Mouse (Mus musculus): ENCODE results near the gene Cobll1.

The Cobll1 gene

DNA sequence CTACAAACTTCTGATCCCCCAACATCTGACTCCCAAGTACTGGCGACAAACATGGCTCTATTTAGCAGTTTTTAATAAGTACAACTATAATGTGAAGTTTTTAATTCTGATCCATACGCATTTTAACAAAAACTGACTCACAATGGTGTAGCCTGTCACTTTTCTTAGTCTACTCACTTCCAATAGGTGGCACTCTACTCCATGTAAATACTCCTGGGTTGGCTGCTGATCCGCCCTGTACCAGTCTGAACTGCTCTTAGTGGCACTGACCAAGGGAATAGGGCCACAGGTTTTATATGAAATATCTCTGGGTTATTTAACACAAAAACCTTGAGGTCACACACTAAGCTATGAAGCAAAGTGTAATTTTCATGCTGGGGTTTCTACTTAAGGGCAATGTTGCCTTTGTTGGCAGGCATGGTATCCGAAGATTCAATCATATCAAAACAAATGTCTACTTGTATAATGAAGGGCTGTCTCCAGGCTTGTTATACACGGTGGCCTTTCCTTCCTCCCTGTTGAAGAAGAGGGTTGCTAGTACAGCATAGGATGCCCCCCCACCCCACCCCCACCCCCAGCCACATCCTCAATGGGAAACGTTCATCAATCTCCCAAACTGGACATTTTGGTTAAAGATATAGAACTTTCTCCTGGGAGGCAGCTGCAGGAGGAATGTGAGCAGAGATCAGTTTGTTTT is 93.6 kb downstream of the Cobll1 start:
- 62% methylated on average over 6 of the region's 6 CpGs for WGBS

DNA sequence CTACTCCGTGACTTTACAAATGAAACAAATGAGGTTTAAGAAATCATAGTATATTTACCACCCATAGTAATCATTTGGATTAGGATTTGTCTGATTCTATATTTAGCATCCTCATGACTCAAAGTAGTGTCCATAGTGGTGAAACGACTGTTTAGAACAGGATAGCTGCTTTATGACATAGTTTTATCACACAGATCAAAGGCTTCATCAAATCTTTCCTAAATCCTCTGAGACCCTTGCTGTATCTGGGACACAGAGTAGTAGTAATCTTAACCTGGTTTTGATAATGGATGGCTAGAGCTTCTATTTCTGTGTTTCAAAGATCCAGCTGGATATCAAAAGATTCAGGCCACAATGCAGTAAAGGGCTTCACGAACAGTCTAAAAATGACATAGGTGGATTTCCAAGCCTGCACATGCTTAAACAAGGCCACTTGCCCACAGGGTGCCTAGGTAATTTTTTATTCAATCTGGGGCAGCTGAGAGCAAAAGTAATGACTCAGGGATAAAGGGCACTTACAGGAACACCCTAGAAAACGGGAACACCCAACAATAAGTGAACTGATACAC is 98.0 kb downstream of the Cobll1 start:
- WGBS, result 77% methylated on average over 4 of the region's 4 CpGs

GRCm38 (mm10) chr2:65140330-65140922 is 98.8 kb downstream of the Cobll1 start:
- 53% methylated on average over 6 of the region's 6 CpGs for WGBS

- 69% methylated on average over 4 of the region's 4 CpGs for WGBS
Observed at GRCm38 (mm10) chr2:65139606-65140329, 99.4 kb downstream of the Cobll1 start.

DNA sequence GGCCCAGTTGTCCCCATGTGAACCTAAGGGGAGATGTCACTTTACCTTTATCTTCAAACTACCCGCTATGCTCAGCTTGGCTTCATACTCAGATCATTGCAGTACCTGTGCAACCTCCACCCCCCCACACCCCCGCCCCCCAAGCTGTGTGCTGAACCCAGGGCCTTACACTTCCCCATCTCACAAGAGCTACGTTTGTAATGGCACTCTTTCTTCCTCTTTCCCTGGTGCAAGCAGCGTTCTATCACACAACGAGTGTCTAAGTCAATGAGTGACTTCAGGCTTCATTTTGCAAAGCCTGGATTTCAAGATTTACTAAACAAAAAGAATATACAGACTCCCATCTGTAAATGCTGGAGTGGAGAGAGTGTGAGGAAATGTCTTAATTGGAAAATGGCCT is 100.2 kb downstream of the Cobll1 start:
- WGBS, result 84% methylated on average over 5 of the region's 5 CpGs

DNA sequence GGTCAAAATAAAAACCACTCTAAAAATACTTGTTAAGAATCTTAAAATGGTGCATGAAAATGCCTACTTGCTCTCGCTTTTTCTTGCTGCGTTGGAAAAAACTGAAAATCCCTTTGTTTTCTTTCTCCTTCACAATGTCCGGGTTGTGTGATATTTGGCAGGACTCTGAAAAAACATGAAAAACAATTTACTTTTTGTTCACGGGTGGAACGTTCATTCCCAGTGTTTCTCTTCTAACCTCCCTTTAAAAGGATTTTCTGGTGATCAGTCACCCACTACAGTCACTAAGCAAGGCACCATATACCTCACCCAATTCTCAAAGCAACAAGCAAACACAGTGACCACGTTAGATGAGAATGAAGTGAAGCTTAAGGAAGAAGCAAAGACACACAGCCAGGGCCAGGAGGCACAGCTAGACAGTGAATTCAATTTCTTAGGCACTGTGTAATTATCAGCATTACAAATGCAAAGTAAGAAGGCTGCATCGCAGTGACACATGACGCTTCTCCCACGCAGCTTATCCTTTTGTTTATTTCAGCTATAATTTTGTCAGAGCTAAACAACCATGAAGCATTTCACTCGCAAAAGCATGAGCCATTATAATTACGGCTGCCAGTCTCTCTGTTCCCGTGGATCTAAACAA is 112.9 kb downstream of the Cobll1 start:
- 35% methylated on average over 12 of the region's 12 CpGs for WGBS

DNA sequence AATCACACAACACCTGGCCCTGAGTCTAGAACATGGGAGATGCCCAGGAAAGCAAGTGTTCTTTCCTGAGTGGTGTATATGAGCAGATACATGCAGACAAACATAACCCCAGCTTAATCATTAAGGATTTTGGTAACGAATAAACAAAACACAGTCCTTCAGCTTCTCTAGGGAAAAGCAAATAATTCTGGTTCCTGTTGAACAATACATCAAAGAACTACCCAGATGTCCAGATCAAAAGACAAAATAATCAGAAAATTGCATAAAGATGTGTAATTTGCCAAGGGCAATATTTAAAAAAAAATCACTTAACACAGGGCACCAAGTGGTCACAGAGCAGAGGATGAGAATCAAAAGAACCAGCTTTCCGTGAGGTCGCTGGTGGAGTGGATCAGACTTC is 115.5 kb downstream of the Cobll1 start:
- 75% methylated on average over 3 of the region's 3 CpGs for WGBS

DNA sequence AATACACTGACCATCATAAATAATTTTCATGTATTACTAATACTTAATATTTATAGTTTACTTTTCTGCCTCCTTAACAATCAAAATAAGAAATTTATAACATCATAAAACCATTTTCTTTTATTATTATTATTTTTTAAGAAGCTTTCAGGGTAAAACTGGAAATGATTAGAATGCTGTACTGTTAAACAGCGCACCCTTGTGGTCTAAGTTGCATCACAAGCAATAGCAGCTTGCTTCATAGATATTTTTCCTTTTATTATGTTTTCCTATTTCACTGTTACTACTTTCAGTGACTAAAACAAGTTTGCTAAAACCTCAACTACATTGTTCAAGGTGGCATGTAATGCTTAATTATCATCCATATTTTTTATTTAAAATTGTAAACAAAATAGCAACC is 117.8 kb downstream of the Cobll1 start:
- 4% methylated on average over 1 of the region's 1 CpGs for WGBS

DNA sequence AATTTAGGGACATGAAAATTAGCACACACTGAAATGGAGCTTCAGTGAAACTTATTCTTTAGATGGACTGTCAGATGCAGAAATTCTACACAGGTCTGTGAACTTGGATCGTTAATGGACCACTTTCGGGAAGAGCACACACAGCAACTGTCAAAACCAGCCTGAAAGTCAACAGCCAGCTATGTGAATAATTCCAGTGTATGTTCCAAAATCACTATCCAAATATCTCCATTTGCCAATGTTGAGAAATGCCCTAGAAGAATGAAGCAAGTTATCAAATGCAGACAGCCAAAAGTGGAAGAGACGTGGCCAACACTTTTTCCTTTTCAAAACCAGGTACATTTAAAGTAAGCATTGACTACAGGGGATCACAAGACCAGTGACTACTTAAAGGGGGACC is 118.2 kb downstream of the Cobll1 start:
- WGBS, result 66% methylated on average over 3 of the region's 3 CpGs

DNA sequence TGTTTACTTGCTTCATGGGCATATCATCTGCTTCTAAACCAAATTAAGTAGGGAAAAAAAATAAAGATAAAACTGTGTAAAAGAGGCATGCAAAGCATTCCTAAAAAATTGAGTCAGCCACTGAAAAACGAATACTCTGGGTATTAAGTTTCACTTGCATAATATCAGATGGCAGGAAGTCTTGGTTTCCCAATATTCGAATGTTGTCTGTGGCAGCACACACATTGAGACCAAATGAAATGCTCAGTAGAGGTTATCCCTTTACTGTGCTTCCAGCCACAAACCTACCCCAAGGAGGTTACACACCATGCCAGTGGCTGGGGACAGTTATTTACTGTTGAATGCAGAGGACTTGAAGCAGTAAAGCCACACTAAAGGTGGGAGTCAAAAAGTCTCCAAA is 119.1 kb downstream of the Cobll1 start:
- WGBS, result 59% methylated on average over 2 of the region's 2 CpGs

- WGBS, result 67% methylated on average over 8 of the region's 8 CpGs
Observed at GRCm38 (mm10) chr2:65119667-65120066, 119.5 kb downstream of the Cobll1 start.

- 87% methylated on average over 2 of the region's 2 CpGs for WGBS
Observed at GRCm38 (mm10) chr2:65119076-65119475, 120.1 kb downstream of the Cobll1 start.

DNA sequence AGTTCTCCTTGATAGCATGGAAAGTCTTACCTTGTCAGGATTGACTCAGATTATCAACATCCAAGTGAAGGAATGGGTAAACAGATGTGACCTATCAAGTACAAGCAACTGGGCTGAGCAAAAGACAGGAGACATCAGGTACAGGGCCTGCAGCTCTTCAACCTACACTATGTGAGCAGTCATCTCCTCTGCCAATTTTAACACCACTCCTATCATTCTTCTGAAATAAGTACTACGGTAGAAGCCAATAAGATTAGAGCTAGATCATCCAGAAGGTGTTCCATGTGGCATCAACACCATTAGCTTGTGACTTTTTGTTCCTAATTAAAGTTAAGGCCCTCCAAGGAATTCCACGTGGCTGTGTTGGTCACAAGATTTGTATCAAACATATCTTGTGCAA is 121.3 kb downstream of the Cobll1 start:
- WGBS, result 81% methylated on average over 2 of the region's 2 CpGs

GRCm38 (mm10) chr2:65116428-65117125 is 122.6 kb downstream of the Cobll1 start:
- 89% methylated on average over 2 of the region's 2 CpGs for WGBS

DNA sequence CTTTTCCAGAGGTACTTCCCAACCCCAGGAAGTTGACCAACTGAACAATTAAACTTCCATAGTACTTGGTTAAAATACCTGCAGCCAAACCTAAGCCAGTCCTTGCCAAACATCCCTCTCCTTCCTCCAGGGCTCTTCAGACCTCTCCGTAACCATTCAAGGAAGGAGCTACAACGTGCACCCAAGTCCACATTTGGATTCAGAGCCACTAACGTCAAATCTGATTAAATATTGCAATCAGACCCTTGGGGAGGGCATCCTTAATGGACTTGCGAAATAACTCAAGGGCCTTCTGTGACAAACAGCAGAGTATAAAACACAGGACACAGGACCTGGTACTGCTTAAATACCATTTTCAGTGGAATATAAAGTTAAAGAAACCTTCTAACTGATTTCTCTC is 126.0 kb downstream of the Cobll1 start:
- 82% methylated on average over 4 of the region's 4 CpGs for WGBS

- 88% methylated on average over 6 of the region's 6 CpGs for WGBS
Observed at GRCm38 (mm10) chr2:65104569-65104968, 134.6 kb downstream of the Cobll1 start.

- WGBS, result 86% methylated on average over 3 of the region's 3 CpGs
Observed at GRCm38 (mm10) chr2:65103801-65104200, 135.4 kb downstream of the Cobll1 start.

DNA sequence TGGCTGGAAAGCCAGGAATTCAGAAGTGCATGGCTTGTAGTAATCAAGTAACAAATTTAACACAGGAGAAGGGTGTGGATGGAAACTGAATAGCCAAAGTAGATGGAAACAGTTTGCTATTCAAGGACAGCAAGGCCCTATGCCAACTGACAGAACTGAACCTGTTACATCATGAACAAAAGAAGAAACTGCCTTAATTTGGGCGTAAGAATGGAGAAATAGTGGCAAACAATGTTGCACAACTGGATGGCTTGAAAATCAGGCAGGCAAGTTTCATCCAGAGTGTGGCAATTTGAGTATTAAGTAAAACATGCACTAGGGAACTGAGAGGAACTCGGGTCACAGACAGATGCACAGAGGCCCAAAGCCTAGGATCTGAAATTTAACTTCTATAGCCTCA is 137.8 kb downstream of the Cobll1 start:
- 76% methylated on average over 2 of the region's 2 CpGs for WGBS

GRCm38 (mm10) chr2:65100001-65100400 is 139.2 kb downstream of the Cobll1 start:
- WGBS, result 94% methylated on average over 1 of the region's 1 CpGs

DNA sequence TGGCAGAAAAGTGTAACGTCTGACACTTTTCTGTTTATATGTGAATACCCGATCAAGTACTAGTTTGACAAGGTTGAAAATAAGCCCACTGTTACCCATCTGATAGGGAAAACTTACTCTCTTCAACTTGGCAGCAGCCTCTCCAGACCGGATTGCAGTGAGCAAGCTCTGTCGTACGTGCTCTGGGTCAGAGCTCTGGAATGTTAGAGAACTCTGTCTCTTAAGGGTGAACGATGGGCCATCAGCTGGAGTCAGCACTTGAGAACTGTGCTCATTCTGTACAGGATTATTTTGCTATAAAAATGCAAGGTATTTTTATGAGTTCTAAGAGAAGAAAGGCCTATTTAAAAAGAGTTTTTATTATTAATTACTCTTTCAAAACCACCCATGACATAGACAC is 143.6 kb downstream of the Cobll1 start:
- 84% methylated on average over 6 of the region's 6 CpGs for WGBS

GRCm38 (mm10) chr2:65093990-65094389 is 145.2 kb downstream of the Cobll1 start:
- 35% methylated on average over 2 of the region's 2 CpGs for WGBS

DNA sequence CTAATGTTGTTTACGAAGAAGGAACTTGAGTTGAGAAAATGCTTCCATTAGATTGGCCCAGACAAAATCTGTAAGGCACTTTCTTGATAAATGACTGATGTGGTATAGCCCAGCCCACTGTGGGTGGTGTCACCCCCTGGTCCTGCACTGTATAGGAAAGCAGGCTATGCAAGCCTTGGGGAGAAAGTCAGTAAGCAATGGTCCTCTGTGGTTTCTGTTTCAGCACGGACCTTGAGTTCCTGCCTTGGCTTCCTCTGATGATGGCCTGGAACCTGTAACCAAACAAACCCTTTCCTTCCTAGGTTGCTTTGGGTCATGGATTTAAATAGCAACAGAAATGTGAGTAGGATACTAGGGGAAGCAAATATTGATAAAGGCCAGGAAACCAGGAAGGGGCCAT is 148.2 kb downstream of the Cobll1 start:
- 78% methylated on average over 2 of the region's 2 CpGs for WGBS

Measured in cerebral cortex, adult 2 months (tissue).